Mouse (Mus musculus) heart, embryonic 13.5 days (tissue): ENCODE measurements around the gene Asb16. TPM values are rescaled to one million over a fixed set of nuclear protein-coding genes. Genes with fewer than 3 reads are reported as not detected.

Source experiments
- ATAC-seq: fragments of 200-750 bp; cut with Nextera tagmentation; 2 replicates; pipeline ENCODE4 v1.8.0; 2017; ENCODE audit warnings: moderate TSS enrichment; ENCODE audit not compliant: insufficient number of reproducible peaks, low FRiP score, low TSS enrichment; ENCODE audit errors: extremely low read depth
- H3K27ac ChIP-seq: fragments of 300-500 bp; sonication (generic); replicated peaks from 2 replicates; pipeline ENCODE4 v1.5.1; 2015; ENCODE audit warnings: moderate library complexity, mild to moderate bottlenecking, inconsistent platforms
- H3K27me3 ChIP-seq: fragments of 300-500 bp; sonication (generic); replicated peaks from 2 replicates; pipeline ENCODE4 v1.6.1; 2015; ENCODE audit warnings: mild to moderate bottlenecking, inconsistent platforms
- H3K36me3 ChIP-seq: fragments of 300-500 bp; sonication (generic); 2 replicates; pipeline ENCODE4 v1.6.1; 2015; ENCODE audit warnings: mild to moderate bottlenecking, inconsistent platforms
- H3K4me1 ChIP-seq: fragments of 300-500 bp; sonication (generic); 2 replicates; pipeline ENCODE4 v1.6.1; 2015; ENCODE audit warnings: inconsistent platforms
- H3K4me2 ChIP-seq: fragments of 300-500 bp; sonication (generic); 2 replicates; pipeline ENCODE4 v1.6.1; 2015; ENCODE audit warnings: inconsistent platforms, mild to moderate bottlenecking, moderate library complexity
- H3K4me3 ChIP-seq: fragments of 300-500 bp; sonication (generic); 2 replicates; pipeline ENCODE4 v1.5.1; 2015; ENCODE audit warnings: moderate library complexity, mild to moderate bottlenecking, inconsistent platforms
- H3K9ac ChIP-seq: fragments of 300-500 bp; sonication (generic); 2 replicates; pipeline ENCODE4 v1.6.1; 2015; ENCODE audit warnings: inconsistent platforms, mild to moderate bottlenecking, moderate library complexity
- H3K9me3 ChIP-seq: fragments of 300-500 bp; sonication (generic); 2 replicates; pipeline ENCODE4 v1.6.1; 2016; ENCODE audit warnings: inconsistent platforms
- WGBS: fragments of 180-500 bp; shearing (Covaris S2); methylation state at CpG from one replicate; pipeline ENCODE4 v1.1.7; 2015; ENCODE audit warnings: mixed read lengths; 5-methylcytosine and 5-hydroxymethylcytosine counted together
- polyA plus RNA-seq: library from polyadenylated mRNA; unstranded; fragments of >200 nt; fragmentation: Nextera tagmentation; extraction: Ambion mirVana; gene quantifications from 2 replicates; pipeline ENCODE4 v1.2.1, GENCODE M21; 2015

Asb16 gene
- polyA plus RNA-seq, 1 experiment from 2014 or later: 0.09 TPM

DNA sequence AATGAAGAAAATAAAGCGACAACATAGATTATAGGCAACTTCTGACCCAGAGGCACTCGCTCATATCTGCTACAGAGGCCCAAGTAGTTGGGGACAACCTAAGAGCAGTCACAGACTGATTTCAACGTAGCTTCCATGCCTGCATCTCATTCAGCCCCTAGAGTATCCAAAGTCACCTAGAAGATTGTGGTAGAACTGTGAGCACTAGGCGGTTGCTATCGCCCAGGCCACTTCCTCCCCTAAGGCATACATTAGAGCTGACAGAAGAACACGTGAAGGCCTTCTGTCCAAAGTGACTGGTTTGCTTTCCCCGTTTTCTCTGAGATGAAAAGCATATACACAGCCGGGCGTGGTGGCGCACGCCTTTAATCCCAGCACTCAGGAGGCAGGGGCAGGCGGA lies 45.8 kb downstream of the Asb16 start:
- H3K4me3 ChIP-seq: no peak overlapping the region
- peaks cover 39% of the 10 kb centered on the region for H3K4me1 ChIP-seq
- no peaks in the 10 kb centered on the region for H3K9me3 ChIP-seq
- H3K9ac ChIP-seq: no peak overlapping the region
- ATAC-seq: no peak
- 87% methylated on average over 12 of the region's 12 CpGs for WGBS
- H3K36me3 ChIP-seq: peaks cover 63% of the 10 kb centered on the region
- no peak overlapping the region for H3K4me2 ChIP-seq
- no peak overlapping the region for H3K27ac ChIP-seq
- no peaks in the 10 kb centered on the region for H3K27me3 ChIP-seq

DNA sequence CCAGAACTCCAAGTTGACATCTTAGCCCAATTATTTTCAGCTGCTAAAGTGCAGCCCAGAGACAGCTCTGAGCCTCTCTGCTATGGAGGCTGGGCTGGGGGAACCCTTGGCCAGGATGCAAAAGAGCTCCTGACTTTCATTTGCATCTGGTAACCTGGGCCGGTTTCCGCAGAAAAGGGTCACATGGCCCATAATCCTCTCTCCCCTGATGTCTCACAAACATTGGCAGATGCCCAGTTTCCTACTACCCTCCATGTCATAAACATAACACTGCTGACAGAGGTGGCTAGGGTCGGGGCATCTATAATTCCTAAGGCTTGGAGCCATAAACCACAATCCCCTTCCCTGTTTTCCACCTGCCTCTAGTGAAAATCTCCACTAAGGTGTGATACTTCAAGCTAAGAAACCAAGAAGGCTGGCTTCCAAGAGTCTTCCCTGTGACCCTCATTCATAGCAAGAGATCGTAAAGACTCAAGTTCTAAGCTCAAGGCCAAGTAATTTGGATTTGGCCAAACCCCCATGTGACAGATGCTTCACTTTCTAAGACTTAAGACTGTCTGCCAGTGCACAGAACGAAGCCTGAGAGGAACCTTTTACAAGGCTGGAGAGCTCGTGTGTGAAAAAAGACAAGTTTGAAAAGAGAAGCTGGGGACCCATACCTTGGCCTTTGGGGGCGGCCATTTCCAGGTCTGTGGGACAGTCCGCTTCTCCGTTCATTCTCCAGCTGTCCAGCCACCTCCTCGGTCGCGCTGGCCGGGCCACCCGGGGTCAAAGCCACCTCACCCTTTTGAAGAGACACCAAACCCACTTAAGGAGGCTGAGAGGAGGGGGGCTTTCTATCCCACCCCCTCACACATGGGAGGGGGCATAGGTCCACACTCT lies 47.4 kb downstream of the Asb16 start:
- peak overlapping the region; percentile 100 for H3K9ac ChIP-seq
- peaks cover 49% of the 10 kb centered on the region for H3K36me3 ChIP-seq
- peak overlapping the region; percentile 86 for H3K27ac ChIP-seq
- no peaks in the 10 kb centered on the region for H3K27me3 ChIP-seq
- 19% methylated on average over 14 of the region's 14 CpGs for WGBS
- peak overlapping the region; percentile 100 for H3K4me3 ChIP-seq
- no peaks in the 10 kb centered on the region for H3K9me3 ChIP-seq
- H3K4me1 ChIP-seq: peaks cover 31% of the 10 kb centered on the region
- peak overlapping the region; percentile 86 for H3K4me2 ChIP-seq
- no peak for ATAC-seq

DNA sequence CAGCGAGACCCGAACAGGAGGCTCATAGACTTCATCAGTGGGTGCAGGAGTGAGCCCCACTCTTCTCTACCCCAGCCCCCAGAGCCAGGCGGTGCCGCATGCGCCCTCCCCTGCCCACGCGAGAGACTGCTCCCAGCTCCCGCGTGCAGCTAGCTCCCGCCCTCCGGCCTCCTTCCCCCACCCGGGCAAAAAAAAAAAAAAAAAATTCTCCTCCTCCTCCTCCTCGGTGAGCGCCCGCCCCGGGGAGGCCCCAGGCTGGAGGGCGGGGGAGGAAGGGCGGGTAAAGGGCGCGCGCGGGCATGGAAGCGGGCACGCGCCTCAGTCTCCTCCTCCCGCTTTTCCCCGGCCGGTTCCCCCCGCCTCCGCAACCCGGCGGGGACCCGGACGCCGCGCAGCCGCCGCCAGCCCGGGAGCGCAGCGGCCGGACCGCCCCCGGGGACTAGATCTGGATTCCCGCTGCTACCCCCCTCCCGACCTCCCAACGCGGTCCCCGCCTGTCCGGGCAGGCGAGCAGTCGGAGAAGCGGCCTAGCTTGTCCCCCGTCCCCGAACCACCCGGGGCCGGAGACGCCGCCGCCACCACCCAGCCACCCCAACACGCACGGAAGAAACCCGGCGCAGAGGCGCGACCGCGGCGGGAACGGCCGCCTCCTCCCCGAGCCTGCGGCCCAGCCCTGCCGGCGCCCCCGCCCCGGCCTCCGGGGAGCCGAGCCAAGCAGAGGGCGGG lies 48.2 kb downstream of the Asb16 start:
- WGBS: 1% methylated on average over 61 of the region's 80 CpGs
- H3K36me3 ChIP-seq: peaks cover 40% of the 10 kb centered on the region
- ATAC-seq: peak; percentile 58
- peaks cover 26% of the 10 kb centered on the region for H3K4me1 ChIP-seq
- H3K9me3 ChIP-seq: no peaks in the 10 kb centered on the region
- peak overlapping the region; percentile 100 for H3K4me3 ChIP-seq
- peak overlapping the region; percentile 100 for H3K9ac ChIP-seq
- no peaks in the 10 kb centered on the region for H3K27me3 ChIP-seq
- H3K4me2 ChIP-seq: peak overlapping the region; percentile 86
- peak overlapping the region; percentile 99 for H3K27ac ChIP-seq

DNA sequence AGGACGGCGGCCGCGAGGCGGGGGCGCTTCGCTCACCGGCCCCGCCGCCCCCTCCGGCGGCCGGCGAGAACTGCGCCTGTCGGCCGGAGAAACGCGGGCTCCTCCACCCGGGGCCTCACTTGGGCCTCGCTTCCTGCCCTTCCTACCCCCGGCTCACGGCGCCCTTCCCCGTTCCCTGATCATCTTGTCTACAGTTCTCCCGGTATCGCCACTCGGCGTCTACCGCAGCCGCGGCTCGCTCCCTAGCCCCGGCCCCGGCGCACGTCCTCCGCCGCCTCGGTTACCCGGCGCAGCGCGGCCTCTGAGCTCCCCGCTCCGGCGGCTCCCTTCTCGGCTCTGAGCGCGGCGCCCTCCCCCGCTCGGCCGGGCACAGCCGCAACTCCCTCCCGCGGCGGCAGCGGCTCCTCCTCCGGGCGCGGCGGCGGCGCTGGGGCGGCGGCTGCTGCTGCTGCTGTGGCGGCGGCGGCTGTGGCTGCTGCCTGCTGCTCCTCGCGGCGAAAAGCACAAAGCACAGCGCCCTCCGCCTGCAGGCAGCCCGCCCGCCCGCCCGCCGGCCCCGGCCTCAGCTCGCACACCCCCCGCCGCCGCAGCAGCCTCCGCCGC lies 48.9 kb downstream of the Asb16 start:
- H3K4me3 ChIP-seq: peak overlapping the region; percentile 100
- peaks cover 26% of the 10 kb centered on the region for H3K4me1 ChIP-seq
- peak; percentile 24; the same call in 1 of the 2 replicates for ATAC-seq
- peak overlapping the region; percentile 86 for H3K4me2 ChIP-seq
- peaks cover 34% of the 10 kb centered on the region for H3K36me3 ChIP-seq
- under 1% methylated on average over 68 of the region's 87 CpGs for WGBS
- H3K9ac ChIP-seq: peak overlapping the region; percentile 100
- H3K9me3 ChIP-seq: no peaks in the 10 kb centered on the region
- 0 out of 2 replicates have a peak, but pooled peaks cover 4% of the 10 kb centered on the region for H3K27me3 ChIP-seq
- peak overlapping the region; percentile 99 for H3K27ac ChIP-seq

DNA sequence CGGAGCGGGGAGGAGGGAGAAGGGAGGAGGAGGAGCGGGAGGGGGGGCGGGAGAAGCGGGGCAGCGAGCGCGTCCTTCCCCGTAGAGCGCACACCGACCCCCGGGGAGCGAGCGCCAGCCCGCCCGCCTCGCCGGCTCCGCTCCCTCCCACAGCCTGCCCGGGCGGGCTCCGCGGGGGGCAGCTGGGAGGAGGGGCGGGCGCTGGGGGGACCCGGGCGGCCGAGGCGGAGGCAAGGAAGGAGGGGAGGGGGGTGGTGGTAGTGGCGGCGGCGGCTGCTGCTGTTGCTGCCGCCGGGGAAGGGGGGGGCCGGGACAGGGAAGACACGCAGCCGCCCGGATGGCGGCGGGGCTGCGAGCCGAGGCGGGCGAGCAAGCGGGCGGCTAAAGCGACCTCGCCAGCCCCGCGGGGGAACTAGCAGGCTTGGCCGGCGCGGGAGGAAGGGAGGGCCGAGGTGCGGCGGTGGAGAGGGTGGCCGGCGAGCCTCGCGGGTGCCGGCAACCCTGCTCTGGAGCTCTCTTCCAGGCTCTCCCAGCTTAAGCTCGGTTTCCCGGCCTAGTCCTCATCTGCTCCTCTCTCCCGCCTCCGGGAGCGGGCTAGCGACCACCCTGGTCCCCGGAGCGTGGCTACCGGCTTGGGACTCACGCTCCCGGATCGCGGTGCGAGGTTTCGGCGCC lies 49.5 kb downstream of the Asb16 start:
- 0% methylated on average over 42 of the region's 77 CpGs for WGBS
- Histone ChIP-seq H3K9ac (peak overlapping the region; percentile 100), H3K36me3 (peaks cover 27% of the 10 kb centered on the region), H3K27ac (peak overlapping the region; percentile 99), H3K4me1 (peaks cover 26% of the 10 kb centered on the region), H3K27me3 (0 out of 2 replicates have a peak, but pooled peaks cover 4% of the 10 kb centered on the region), H3K4me3 (peak overlapping the region; percentile 100), H3K4me2 (peak overlapping the region; percentile 86), H3K9me3 (no peaks in the 10 kb centered on the region)
- peak; percentile 33; the same call in 1 of the 2 replicates for ATAC-seq

DNA sequence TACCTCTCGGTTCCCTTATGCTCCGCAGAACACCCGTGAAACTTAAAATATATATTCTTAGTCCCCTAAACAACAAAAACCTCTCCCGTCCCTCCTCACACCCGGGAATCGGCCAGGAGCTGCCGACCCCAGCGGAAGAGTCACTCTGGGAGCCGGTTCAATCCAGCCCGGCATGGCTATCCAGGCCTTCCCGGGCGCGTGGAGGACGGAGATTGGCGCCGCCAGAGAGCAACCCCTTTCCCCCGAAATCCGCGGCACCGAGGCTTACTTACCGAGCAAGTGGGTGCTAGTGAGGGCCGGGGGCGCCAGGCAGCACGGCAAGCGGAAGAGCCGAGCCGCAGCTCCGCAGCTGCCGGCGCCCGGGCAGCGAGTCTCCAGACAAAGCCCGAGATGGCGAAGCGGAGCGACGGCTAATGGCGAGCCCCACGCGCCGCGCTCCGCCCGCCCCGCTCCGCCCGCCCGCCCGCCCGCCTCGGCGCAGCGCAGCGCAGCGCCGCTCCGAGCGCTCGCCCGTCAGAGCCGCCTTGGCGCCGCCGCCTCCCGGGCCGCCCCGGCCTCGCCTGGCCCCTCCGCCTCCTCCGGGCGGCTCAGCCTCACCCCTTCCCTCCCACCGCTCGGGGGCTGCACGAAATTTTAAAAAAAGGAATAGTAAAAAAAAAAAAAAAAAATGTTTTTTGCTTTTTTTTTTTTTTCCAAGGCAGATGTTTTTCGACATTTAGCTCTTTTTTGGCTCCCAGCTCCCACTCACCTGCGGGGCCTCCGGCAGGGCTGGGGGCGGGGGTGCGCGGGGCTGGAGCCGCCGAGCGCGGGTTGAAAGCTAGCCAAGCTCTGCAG lies 50.2 kb downstream of the Asb16 start:
- Histone ChIP-seq H3K9ac (peak overlapping the region; percentile 100), H3K4me2 (peak overlapping the region; percentile 86), H3K4me3 (peak overlapping the region; percentile 100), H3K4me1 (peaks cover 26% of the 10 kb centered on the region), H3K27me3 (0 out of 2 replicates have a peak, but pooled peaks cover 8% of the 10 kb centered on the region), H3K27ac (peak overlapping the region; percentile 99), H3K36me3 (peaks cover 20% of the 10 kb centered on the region), H3K9me3 (no peaks in the 10 kb centered on the region)
- WGBS: under 1% methylated on average over 81 of the region's 84 CpGs
- 0 out of 2 replicates have a peak, but pooled peaks have one; percentile 5 for ATAC-seq

DNA sequence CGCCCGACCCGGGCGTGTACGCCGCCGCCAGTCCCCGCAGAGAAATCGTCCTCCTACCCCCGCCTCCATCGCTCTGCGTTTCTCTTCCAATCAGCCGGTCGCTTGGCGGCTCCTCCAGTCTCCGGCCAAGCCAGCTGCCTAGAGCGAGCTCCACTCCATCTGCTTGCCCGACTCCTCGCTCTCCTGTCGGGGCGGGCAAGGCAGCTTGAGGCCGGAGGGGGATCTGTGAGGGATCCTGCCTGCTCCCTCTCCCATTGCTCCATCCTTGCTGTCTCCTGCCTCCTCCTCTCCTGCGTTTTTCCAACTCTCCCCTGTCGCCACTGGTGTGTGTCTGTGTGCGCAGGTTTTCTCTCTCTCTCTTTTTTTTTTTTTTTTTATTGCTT lies 50.9 kb downstream of the Asb16 start, which contains the start of gene Ubtf:
Gene Ubtf, minus strand, starts transcription at position 333 of the 383 bp plus-strand sequence.
- Histone ChIP-seq H3K4me2 (peak within 1 kb of the TSS; percentile 86), H3K4me1 (peaks cover 26% of the 10 kb centered on the region), H3K9me3 (no peaks in the 10 kb centered on the region), H3K9ac (peak within 1 kb of the TSS; percentile 100), H3K27me3 (0 out of 2 replicates have a peak, but pooled peaks cover 8% of the 10 kb centered on the region), H3K27ac (peak within 1 kb of the TSS; percentile 99), H3K36me3 (peaks cover 14% of the 10 kb centered on the region), H3K4me3 (peak within 1 kb of the TSS; percentile 100)
- no peak for ATAC-seq
- 0% methylated on average over 25 of the region's 25 CpGs for WGBS

DNA sequence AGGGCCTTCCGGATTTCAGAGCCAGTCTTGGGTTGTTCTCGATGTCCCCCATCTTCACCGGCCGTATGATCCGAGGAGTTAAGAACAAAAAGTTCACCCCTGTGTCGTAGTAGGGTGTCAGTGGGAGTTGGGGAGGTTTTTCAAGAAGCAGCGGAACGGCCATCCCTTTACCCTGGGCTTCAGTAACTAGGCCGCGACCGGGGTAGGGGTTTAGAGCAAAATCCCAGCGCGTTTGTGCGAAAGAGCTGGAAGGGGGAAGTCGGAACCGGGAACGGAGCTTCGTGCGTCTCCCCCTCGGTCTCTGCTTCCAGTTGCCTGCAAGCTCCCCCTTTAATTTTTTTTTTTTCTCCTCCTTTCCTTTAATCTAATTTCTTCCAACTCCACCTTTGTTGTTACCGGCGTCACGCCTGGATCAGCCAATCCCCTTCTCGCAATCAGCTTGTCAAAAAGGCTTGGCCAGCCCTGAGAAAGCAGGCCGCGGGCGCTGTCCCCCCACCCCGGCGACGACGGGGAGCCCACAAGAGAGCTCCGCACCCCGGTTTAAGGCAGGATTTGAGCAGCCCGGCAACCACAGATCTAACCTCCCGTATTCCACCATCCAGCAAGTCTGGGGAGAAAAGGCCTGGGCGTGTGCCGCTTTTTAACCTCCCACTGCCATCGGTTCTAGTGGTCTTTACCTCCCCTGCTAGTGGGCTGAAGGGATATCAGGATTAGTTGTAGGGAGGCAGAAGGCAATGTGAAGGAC lies 51.6 kb downstream of the Asb16 start:
- no peak for ATAC-seq
- Histone ChIP-seq H3K4me1 (peaks cover 24% of the 10 kb centered on the region), H3K36me3 (peaks cover 7% of the 10 kb centered on the region), H3K9me3 (no peaks in the 10 kb centered on the region), H3K4me3 (peak overlapping the region; percentile 100), H3K27me3 (0 out of 2 replicates have a peak, but pooled peaks cover 8% of the 10 kb centered on the region), H3K9ac (peak overlapping the region; percentile 100), H3K4me2 (peak overlapping the region; percentile 86), H3K27ac (peak overlapping the region; percentile 99)
- under 1% methylated on average over 38 of the region's 38 CpGs for WGBS

DNA sequence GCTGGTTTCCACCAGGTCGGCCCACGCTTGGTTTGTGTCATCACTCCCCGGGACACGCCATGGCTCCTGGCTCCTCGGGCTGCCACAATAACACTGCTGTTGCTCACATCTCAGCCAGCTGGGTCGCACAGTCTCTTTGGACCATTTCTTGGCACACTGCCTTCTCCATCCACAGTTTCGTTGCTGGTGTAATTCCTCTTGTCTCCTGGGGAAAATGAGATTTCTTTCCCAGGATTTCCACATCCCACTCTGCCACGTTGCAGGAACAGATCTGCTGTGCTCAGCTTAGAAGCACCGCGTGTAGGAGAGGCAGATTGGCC lies 52.1 kb downstream of the Asb16 start:
- WGBS: 11% methylated on average over 10 of the region's 10 CpGs
- 0 out of 2 replicates have a peak, but pooled peaks cover 8% of the 10 kb centered on the region for H3K27me3 ChIP-seq

More for the DNA sequence above, 52.1 kb downstream of the Asb16 start:
- Histone ChIP-seq H3K9ac (peak overlapping the region; percentile 100), H3K27ac (peak overlapping the region; percentile 99), H3K9me3 (no peaks in the 10 kb centered on the region), H3K36me3 (peaks cover 1% of the 10 kb centered on the region), H3K4me3 (peak overlapping the region; percentile 100), H3K4me2 (peak overlapping the region; percentile 86), H3K4me1 (peaks cover 18% of the 10 kb centered on the region)
- no peak for ATAC-seq
